Mouse (Mus musculus): Measurements from ENCODE around the gene Gpr153.

Gpr153 gene

DNA sequence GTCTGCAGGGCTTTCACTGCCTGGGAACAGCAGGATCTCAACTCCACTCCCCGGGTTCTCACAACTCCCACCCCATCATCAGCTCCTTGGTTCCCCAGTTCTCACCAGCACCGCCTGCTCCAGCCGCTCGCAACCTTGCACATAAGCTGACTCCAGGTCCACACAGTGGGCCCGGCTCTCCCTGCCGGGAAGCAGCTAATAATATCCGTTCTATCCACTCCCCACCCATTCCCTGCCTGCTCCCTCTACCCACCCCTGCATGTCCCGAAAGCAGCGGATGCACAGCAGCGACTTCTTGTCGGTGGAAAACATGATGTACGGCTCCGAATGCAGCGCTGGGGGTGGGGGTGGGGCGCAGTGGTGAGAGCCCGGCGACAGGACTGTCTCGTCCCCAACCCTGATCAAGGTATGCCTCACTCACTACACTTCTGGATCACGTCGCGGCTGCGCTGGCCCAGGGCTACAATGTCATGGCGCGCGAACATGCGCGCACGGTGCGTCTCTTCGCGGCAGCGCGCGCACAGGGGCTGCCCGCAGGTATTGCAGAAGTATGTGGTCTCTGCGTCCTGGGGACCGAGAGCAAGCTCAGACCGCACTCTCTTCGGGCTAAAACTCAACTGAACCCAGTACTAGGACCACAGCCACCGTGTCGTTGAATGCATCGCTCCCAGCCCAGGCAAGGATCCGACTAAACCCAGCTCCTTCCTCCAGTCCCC lies 41.6 kb downstream of the Gpr153 start:
- no peak for DNase-seq (ENCODE audit: low read depth, low spot score)

DNA sequence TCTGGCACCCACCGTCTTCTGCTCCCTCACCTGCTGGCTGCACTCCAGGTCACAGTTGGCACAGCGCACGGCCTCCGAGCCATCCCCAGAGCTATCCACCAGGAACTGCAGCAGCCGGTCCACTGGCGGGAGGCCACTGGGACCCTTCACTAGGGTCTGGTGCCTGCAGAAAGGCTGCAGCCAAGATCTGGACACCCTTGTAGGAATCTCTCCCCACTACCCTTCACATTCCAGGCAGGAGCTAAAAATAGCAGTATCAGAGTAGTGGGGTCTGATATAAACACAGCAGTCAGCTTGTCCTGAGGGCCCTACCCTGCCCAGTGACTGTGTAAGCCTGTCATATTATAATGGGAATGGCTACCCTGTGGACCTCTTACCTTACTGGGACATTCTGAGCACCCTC lies 43.6 kb downstream of the Gpr153 start:
- no peak for DNase-seq (ENCODE audit: low read depth, low spot score)

- DNase-seq (ENCODE audit: low read depth, low spot score) = peak; percentile 49
These were observed 44.6 kb downstream of the Gpr153 start, which contains the start of gene Rnf207 for GRCm38 (mm10) chr4:152318517-152319234. Gene Rnf207 (minus strand): TSS chr4:152318993.

DNA sequence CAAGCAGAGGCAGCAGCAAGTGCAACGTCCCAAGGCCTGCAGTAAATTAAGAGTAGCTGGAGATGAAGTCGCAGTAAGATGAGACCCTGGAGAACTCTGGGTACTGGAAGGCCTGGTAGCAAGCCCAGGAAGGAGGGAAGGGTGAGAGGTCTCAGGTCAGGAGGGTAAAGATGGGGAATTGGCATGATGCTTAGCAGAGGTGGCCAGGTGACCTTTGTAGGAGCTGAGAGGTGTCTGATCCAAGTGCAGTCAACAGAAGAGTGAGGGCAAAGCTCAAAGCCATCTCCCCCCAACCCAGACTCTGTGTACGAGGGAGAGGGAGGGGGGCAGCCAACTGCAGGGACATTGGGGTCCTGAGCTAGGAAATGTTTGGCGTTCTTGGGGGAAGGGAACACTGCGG lies 47.4 kb downstream of the Gpr153 start:
- DNase-seq (ENCODE audit: low read depth, low spot score) = no peak

DNA sequence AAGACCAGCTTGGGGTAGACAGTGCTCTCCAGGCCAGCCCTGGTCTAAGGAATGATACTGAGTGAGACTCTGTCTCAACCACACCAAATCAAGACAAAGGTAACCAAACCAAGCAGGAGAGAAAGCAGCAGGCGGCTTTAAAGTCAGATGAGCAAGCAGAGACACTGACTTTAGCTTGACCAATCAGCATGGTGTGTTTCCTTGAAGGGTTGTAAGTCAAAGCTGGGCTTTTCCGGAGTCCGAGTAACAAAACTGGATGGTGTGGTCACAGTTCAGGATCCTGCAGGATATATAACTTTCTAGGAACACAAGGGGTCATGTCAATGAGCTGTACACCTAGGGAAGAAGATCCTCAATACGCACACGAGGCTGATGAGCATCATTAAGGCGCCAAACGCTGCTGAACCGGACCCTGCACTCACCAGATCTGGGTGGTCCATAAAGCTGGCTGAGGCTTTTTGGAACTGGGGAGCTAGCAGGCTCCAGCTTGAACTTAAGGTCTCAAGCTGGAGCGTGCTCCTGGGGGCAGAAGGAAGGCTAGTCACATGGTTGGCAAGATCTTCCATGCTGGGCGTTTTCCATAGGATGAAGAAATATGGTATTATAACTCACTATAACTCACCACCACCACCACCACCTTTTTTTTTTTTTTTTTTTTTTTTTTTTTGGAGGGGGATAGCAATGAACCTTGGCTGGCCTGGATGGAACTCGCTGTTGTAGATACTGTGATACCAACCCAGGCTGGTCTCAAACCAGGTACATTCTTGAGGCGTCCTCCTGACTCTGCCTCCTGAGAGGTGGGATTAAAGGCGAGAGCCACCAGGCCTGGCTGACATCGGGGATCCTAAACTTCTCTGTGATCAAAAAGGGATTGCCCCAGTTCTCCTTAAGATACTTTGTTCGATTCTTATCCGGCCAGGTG lies 50.9 kb downstream of the Gpr153 start:
- no peak for DNase-seq (ENCODE audit: low read depth, low spot score)

GRCm38 (mm10) chr4:152325574-152326411 lies 51.8 kb downstream of the Gpr153 start, which contains the start of gene Rpl22:
Gene Rpl22 (plus strand): TSS chr4:152325742.
- DNase-seq (ENCODE audit: low read depth, low spot score) = peak; percentile 97

DNA sequence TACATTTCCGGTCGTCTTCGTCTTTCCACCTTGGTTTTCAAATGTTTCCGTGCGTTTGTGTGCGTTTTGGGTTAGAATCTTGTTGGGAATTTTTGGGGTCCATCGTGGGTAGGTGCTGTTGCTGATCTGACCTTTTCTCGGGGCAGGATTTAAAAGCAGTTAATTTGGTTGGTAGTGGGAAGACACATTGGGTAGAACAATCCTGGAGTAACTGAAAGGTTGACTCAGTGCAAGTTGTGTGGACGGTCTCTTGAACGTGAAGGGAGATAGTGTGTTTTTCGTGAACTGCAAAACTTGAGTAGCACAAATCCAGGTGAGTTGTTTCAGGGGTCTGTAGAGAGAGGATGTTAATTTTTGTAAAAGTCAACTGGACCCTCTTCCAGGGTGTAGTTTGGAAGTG lies 52.5 kb downstream of the Gpr153 start:
- no peak for DNase-seq (ENCODE audit: low read depth, low spot score)

DNA sequence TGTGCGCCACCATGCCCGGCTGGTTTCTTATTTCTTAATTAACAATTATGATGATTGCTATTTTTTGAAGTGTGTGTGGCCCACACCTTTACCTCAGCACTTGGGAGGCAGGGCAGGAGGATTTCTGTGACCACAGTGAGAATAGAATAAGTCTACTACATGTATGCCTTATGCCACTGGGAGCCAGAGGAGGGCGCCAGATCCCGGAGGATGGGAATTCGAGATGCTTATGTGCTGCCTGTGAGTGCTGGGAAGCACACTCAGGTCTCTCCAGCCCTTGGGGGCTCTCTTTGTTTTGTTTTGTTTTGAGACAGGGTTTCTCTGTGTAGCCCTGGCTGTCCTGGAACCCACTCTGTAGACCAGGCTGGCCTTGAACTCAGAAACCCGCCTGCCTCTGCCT lies 54.7 kb downstream of the Gpr153 start:
- peak; percentile 44 for DNase-seq (ENCODE audit: low read depth, low spot score)

DNA sequence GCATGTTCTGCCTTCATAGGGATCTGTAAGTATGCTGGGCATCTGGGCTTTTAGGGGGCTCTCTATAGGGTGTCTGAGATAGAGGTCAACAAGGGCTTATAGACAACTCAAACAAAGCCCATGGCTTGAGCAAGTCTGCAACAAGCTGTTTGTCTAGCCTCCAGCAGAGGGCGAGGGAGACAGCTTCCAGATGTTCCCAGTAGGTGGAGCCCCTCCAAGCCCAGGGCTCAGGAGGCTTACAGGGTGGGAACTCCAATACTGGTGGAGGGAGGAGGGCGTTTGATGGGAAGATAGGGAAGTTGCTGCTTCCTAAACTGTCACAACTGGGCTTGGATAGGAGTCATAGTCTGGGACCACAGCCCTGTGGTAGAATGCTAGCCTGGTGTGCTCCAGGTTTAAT lies 58.9 kb downstream of the Gpr153 start:
- peak; percentile 51 for DNase-seq (ENCODE audit: low read depth, low spot score)

DNA sequence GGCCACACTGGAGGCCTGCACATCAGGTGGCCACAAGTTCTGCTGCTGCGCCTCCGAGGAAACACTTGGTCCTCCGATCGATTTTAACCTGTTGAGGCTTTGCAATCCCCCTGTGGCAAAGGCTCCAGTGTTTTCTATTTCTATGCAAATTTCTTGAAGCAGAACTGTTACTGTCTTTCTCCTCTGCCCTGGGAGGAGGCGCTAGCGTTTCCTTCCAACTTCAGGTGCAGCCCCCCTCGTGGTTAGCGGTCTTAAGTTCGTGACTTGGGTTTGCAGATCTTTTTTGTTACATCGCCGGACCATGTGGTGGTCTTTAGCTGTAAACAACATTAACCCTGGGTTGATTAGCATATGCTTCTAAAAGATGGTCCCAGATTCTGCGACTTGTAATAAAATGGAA lies 59.6 kb downstream of the Gpr153 start:
- DNase-seq (ENCODE audit: low read depth, low spot score) = no peak
